Mouse (Mus musculus) stomach, postnatal 0 days (tissue): ENCODE data around the gene Fli1. TPM values are rescaled to one million over a fixed set of nuclear protein-coding genes. Genes with fewer than 3 reads are reported as not detected.

Experiments used
- ATAC-seq: fragments of 200-750 bp; cut with Nextera tagmentation; 2 replicates; pipeline ENCODE4 v1.8.0; 2017; ENCODE audit not compliant: low FRiP score, low TSS enrichment
- DNase-seq: peaks from one replicate; pipeline ENCODE4 v3.0.0-alpha.2; 2016; ENCODE audit warnings: low spot score
- H3K27ac ChIP-seq: fragments of 300-500 bp; sonication (generic); replicated peaks from 2 replicates; pipeline ENCODE4 v1.5.1; 2014; ENCODE audit warnings: mild to moderate bottlenecking, control low read depth
- H3K27me3 ChIP-seq: fragments of 300-500 bp; sonication (generic); 2 replicates; pipeline ENCODE4 v1.6.1; 2014; ENCODE audit warnings: low read length; ENCODE audit not compliant: control insufficient read depth, insufficient read depth
- H3K36me3 ChIP-seq: fragments of 300-500 bp; sonication (generic); 2 replicates; pipeline ENCODE4 v1.6.1; 2014; ENCODE audit warnings: low read length, mixed read lengths; ENCODE audit not compliant: control insufficient read depth, insufficient read depth
- H3K4me1 ChIP-seq: fragments of 300-500 bp; sonication (generic); replicated peaks from 2 replicates; pipeline ENCODE4 v1.6.1; 2014; ENCODE audit warnings: antibody characterized with exemption; ENCODE audit not compliant: control insufficient read depth, insufficient read depth
- H3K4me2 ChIP-seq: fragments of 300-500 bp; sonication (generic); replicated peaks from 2 replicates; pipeline ENCODE4 v1.6.1; 2014; ENCODE audit warnings: low read depth, mild to moderate bottlenecking, control low read depth, moderate library complexity
- H3K4me3 ChIP-seq: fragments of 300-500 bp; sonication (generic); 2 replicates; pipeline ENCODE4 v1.5.1; 2014; ENCODE audit warnings: low read depth, low read length, control low read depth
- H3K9ac ChIP-seq: fragments of 300-500 bp; sonication (generic); 2 replicates; pipeline ENCODE4 v1.6.1; 2014; ENCODE audit warnings: mild to moderate bottlenecking, low read length, control low read depth, mixed read lengths
- H3K9me3 ChIP-seq: fragments of 300-500 bp; sonication (generic); 2 replicates; pipeline ENCODE4 v1.6.1; 2016; ENCODE audit warnings: low read length; ENCODE audit not compliant: control insufficient read depth
- CTCF ChIP-seq: IDR thresholded peaks from 2 replicates; pipeline ENCODE4 v1.5.1; 2016; ENCODE audit warnings: antibody characterized with exemption, low read depth, mild to moderate bottlenecking, moderate library complexity
- EP300 ChIP-seq: optimal IDR thresholded peaks from 2 replicates; pipeline ENCODE3; 2016; ENCODE audit warnings: antibody characterized with exemption
- WGBS: fragments of 180-500 bp; shearing (Covaris S2); extraction: QIAGEN DNeasy Blood & Tissue Kit; methylation state at CpG from one replicate; pipeline ENCODE4 v1.1.7; 2014; 5-methylcytosine and 5-hydroxymethylcytosine counted together
- polyA plus RNA-seq: library from polyadenylated mRNA; unstranded; fragments of >200 nt; fragmentation: Nextera tagmentation; extraction: Ambion mirVana; gene quantifications from 2 replicates; pipeline ENCODE4 v1.2.1, GENCODE M21; 2015

The Fli1 gene
- polyA plus RNA-seq, 1 experiment from 2014 or later, result 4.9 TPM

DNA sequence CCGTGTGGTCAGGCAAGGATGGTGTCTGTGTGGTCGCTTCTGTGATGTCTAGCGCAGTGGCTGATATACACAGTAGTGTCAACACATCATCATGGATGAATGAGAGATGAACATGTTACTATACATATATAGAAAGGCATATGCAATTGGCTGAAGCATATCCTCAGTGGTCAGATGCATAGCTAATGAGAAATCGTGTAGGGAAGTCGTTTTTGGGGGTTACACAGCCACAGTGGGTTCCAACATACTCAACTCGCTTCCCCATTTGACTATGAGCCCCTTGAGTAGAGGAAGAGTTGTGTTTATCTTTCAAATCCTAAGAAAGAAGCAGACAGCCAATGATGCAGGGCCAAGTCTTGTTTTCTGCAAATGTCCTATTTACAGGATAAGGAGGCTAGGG, 149.9 kb downstream of the Fli1 start:
- no peaks in the 10 kb centered on the region for H3K36me3 ChIP-seq
- no peak overlapping the region for H3K9ac ChIP-seq
- TF ChIP-seq EP300 (no peak), CTCF (no peak)
- H3K27ac ChIP-seq, result no peak overlapping the region
- DNase-seq (no peak), ATAC-seq (no peak)
- H3K9me3 ChIP-seq, result no peaks in the 10 kb centered on the region
- H3K4me1 ChIP-seq, result no peaks in the 10 kb centered on the region
- 80% methylated on average over 6 of the region's 6 CpGs for WGBS
- H3K4me2 ChIP-seq, result no peak overlapping the region
- no peaks in the 10 kb centered on the region for H3K27me3 ChIP-seq
- H3K4me3 ChIP-seq, result no peak overlapping the region

DNA sequence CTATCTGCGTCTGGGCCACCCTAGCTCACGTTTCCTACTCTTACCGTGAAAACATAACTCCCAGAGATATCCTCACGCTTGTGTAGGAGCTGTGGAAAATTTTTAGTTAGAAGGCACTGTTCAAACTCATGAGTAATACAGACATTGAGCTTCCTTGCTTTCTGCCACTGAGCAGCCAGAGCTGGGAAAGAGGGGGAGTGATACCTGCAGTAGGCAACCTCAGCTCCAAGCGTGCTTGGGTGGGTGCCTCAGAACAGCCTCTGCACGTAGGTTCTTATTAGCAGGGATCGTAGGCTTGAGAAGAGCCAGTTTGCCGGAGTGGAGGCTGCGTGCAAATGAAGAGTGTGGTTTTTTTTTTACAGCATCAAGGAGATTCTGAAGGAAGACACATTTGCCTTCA, 151.0 kb downstream of the Fli1 start:
- Histone ChIP-seq H3K4me1 (no peaks in the 10 kb centered on the region), H3K9me3 (no peaks in the 10 kb centered on the region), H3K36me3 (no peaks in the 10 kb centered on the region), H3K4me2 (no peak overlapping the region), H3K4me3 (no peak overlapping the region), H3K27ac (no peak overlapping the region), H3K27me3 (no peaks in the 10 kb centered on the region), H3K9ac (no peak overlapping the region)
- TF ChIP-seq CTCF (no peak), EP300 (no peak)
- no peak for ATAC-seq
- 80% methylated on average over 9 of the region's 9 CpGs for WGBS
- DNase-seq, result no peak

DNA sequence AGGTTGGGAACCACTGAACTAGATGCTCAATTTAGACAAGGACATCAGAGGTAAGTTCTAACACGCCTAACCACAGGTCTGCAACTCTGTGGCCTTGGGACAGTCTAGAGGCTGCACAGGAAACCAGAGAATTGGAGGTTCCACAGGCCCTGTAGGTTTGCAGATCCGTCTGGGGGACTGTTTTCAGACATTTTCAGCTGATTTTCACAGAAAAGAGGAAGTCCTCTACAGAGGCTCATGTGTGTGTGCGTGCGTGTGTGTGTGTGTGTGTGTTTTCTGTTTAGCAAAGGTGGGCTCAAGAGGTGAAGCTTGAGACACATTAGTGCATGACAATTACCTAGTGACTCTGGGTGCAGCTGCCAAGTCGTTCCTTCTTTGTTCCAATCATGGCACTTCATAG, 151.6 kb downstream of the Fli1 start:
- Histone ChIP-seq H3K9ac (no peak overlapping the region), H3K36me3 (no peaks in the 10 kb centered on the region), H3K27me3 (no peaks in the 10 kb centered on the region), H3K27ac (no peak overlapping the region), H3K4me2 (no peak overlapping the region), H3K4me3 (no peak overlapping the region), H3K4me1 (no peaks in the 10 kb centered on the region), H3K9me3 (no peaks in the 10 kb centered on the region)
- DNase-seq, result no peak
- TF ChIP-seq EP300 (no peak), CTCF (no peak)
- 77% methylated on average over 5 of the region's 5 CpGs for WGBS
- ATAC-seq, result no peak

DNA sequence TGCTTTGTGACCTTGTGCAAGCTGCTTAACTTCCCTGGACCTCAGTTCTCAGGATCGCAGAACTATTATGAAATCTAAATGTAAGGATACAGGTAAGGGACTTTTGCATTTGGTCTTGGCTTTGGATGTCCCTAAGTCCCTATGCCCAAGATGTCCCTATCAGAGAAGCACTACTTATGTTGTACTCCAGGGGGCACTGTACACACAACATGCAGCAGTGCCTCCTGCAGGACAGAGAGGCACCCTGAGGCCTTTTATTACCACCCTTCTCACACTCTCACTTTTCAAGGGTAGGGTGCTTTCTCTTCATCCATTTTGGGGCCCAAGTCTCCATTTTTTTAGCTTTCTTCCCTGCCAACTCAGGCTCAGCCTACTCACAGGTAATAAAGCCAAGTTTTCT, 154.5 kb downstream of the Fli1 start:
- no peak overlapping the region for H3K9ac ChIP-seq
- TF ChIP-seq EP300 (no peak), CTCF (peak; percentile 67)
- no peaks in the 10 kb centered on the region for H3K9me3 ChIP-seq
- H3K4me2 ChIP-seq, result no peak overlapping the region
- DNase-seq (no peak), ATAC-seq (no peak)
- H3K4me1 ChIP-seq, result no peaks in the 10 kb centered on the region
- no peaks in the 10 kb centered on the region for H3K27me3 ChIP-seq
- H3K36me3 ChIP-seq, result no peaks in the 10 kb centered on the region
- H3K27ac ChIP-seq, result no peak overlapping the region
- WGBS, result 86% methylated on average over 1 of the region's 1 CpGs
- no peak overlapping the region for H3K4me3 ChIP-seq

DNA sequence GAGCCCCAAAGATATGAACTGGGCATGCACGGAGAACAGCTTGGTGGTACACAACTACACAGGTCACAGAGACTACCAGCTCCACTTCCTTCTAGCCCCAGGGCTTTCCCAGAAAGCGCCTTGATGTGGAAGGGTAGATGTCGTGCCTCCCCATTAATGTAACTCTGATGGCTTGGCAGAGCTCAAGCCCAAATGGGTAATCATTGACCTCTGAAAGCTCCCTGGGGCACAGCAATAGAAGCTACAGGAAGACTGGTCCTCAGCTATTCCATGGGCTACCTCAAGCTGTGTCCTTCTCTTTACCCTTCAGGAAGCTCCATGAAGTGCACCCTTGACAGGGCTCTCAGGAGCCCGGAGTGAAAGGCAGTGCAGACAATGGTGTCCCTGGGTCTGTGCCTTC, 157.8 kb downstream of the Fli1 start:
- Histone ChIP-seq H3K9ac (no peak overlapping the region), H3K9me3 (no peaks in the 10 kb centered on the region), H3K4me2 (no peak overlapping the region), H3K27ac (no peak overlapping the region), H3K27me3 (no peaks in the 10 kb centered on the region), H3K36me3 (no peaks in the 10 kb centered on the region), H3K4me3 (no peak overlapping the region), H3K4me1 (no peaks in the 10 kb centered on the region)
- WGBS, result 78% methylated on average over 4 of the region's 4 CpGs
- ATAC-seq (no peak), DNase-seq (no peak)
- TF ChIP-seq EP300 (no peak), CTCF (no peak)

DNA sequence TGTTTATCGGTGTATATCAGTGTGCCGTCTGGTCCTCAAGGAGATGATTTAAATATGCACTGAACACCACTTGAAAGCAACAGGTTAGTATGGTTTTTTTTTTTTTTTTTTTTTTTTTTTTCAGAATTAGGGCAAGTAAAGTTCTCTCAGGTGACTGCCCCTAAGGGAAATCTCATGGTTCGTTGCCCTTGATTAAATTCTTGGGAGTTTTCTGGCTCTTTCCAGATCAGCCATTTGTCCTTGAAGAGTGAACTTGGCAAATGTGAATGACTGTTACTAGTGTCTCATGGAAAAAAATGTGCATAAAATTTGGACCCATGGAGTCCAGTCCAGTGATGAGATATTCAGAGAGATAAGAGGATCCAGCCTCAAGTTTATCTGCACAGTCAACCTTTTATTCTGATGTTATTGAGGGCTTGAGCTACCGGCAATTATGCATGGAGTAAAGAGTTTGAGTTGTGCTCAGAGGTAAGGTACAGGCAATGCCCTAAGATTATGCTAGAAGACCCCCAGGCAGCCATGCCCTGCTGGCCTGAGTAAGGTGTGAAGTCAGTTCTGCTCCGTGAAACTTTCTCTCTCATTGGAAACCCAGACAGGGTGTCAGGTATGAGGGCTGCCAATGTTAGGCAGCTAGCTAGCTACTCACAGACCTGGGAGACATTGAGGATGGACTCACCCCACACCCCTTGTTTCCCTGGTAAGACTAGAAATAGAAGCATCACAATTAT, 165.6 kb downstream of the Fli1 start:
- Histone ChIP-seq H3K27ac (no peak overlapping the region), H3K27me3 (no peaks in the 10 kb centered on the region), H3K4me2 (no peak overlapping the region), H3K36me3 (no peaks in the 10 kb centered on the region), H3K9ac (no peak overlapping the region), H3K4me1 (no peaks in the 10 kb centered on the region), H3K4me3 (no peak overlapping the region), H3K9me3 (no peaks in the 10 kb centered on the region)
- DNase-seq (no peak), ATAC-seq (no peak)
- 73% methylated on average over 5 of the region's 5 CpGs for WGBS
- no peak for TF ChIP-seq EP300
- TF ChIP-seq CTCF, result no peak
